Mouse (Mus musculus): ENCODE results near the gene Gm7173. TPM values are rescaled to one million over a fixed set of nuclear protein-coding genes. Genes with fewer than 3 reads are reported as not detected.
A peak's percentile ranks its signal among the peaks of the same experiment; 100 is the strongest.

The Gm7173 gene
- total RNA-seq (2021) (under 1 TPM; 0.17 to 0.59 TPM), polyA plus RNA-seq (2012; rRNA removed) (0.04 TPM in 1 of 2 replicates, not detected in the other)
- long read RNA-seq: 0 reads

- DNase-seq: peak; percentile 61
Measured at GRCm38 (mm10) chrX:79516977-79517645, at the start of gene Gm7173. TSS of gene Gm7173 (minus strand) at chrX:79517285.

DNA sequence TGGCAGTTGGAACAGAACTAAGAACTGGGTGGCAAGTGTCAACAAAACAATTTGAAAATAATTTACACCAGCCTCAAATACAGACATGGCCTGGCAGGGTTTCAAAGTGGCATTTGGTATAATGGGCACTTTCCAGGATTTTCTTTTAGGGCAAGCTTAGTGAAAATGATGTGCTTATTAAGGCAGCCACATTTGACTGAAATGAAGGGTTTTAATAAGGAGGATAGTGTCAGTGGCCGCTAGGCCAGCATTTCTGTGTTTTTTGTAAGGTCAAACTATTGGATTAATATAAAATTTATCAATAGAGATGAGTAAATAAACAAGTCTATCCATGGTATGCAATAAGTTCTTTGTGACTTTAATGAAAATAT is 546 bp upstream of the Gm7173 start:
- DNase-seq: no peak

GRCm38 (mm10) chrX:79316790-79317189 is 200.3 kb downstream of the Gm7173 start:
- DNase-seq: no peak

Other genes starting within 250 kb of the Gm7173 start
- gene Mageb16, start 154.2 kb upstream of the Gm7173 start, total RNA-seq (2021): not detected
- gene Mageb16, start 154.2 kb upstream of the Gm7173 start, polyA plus RNA-seq (2012; rRNA removed): not detected in 2 replicates

Measured in adrenal gland, adult 2 months (tissue).